Mouse (Mus musculus): ENCODE data around the gene Zhx3.

DNA sequence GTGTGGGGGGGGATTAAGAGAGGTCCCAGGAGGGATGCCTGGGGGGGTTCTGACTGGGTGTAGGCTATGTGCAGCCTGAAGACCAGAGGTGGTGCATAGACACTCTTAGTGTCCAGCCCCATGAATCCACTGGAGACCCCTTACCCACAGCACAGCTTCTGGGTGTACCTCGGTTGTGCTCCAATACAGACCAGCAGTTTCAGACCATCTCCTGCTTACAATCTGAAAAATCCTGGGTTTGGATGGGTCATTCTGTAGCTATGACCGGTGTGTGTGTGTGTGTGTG, 46.1 kb upstream of the Zhx3 start:
- TF ChIP-seq CTCF (IDR thresholded peaks at IDR 0.05; ENCODE audit: extremely low read depth, insufficient read depth, low read length) = no peak
- no peak for TF ChIP-seq POLR2A (IDR thresholded peaks at IDR 0.05; ENCODE audit: extremely low read depth, insufficient read depth, low read length)
